25 mouse cellular contexts compared by ENCODE assay signal in genomic region chr13:37943466-37943865, GRCm38 (mm10). TPM values are rescaled to one million over a fixed set of nuclear protein-coding genes. Genes with fewer than 3 reads are reported as not detected.
DNase-seq lines count a peak whose midpoint lies in the region; ATAC-seq and TF ChIP-seq lines count a peak whose summit lies in the region.
"Had no signal": no experiment of that assay in that cellular context is flagged by ENCODE, and none has a peak within 500 bp of the region (broad histone marks: within the 10 kb centered on the region; RNA-seq: fewer than 3 reads in every experiment).

No protein-coding gene starts in this region.

- DNase-seq in embryonic facial prominence, embryonic 10.5 days (ENCODE audit: low spot score) = no peak
- no peak for DNase-seq in kidney, postnatal 0 days (ENCODE audit: low spot score)
- DNase-seq in kidney, adult 9 months = no peak
- no peak for DNase-seq in lung, postnatal 4 days
- no peak for DNase-seq in cerebellum, adult 2 months
- DNase-seq: adrenal gland, postnatal 14 days; cerebellum, adult 11-12 months; cerebellum, postnatal 10 days; gastrocnemius, postnatal 10 days; heart, postnatal 14 days; lung, embryonic 14.5 days; right cerebral cortex, postnatal 4 days; thymus, adult 2 months; thymus, postnatal 36 days had no signal

- no peaks in the 10 kb centered on the region; the same call in 1 of the 2 replicates for H3K9me3 ChIP-seq in embryonic facial prominence, embryonic 13.5 days
- no peaks in the 10 kb centered on the region for H3K9me3 ChIP-seq in embryonic facial prominence, embryonic 10.5 days
- no peaks in the 10 kb centered on the region for H3K9me3 ChIP-seq in kidney, postnatal 0 days (replicated peaks; ENCODE audit: low read length)
- H3K9me3 ChIP-seq in lung, embryonic 16.5 days (ENCODE audit: control insufficient read depth, low read length) = no peaks in the 10 kb centered on the region
- H3K9me3 ChIP-seq in midbrain, embryonic 16.5 days (replicated peaks; ENCODE audit: control insufficient read depth, low read length, poor library complexity, severe bottlenecking) = 0 out of 2 replicates have a peak, but pooled peaks cover 4% of the 10 kb centered on the region
- H3K9me3 ChIP-seq: forebrain, embryonic 13.5 days; hindbrain, embryonic 10.5 days; limb, embryonic 12.5 days; megakaryocyte, embryonic 14.5 days; midbrain, embryonic 12.5 days had no signal

- peaks cover 29% of the 10 kb centered on the region for H3K36me3 ChIP-seq in embryonic facial prominence, embryonic 13.5 days
- H3K36me3 ChIP-seq in embryonic facial prominence, embryonic 10.5 days (replicated peaks) = peaks cover 37% of the 10 kb centered on the region
- peaks cover 16% of the 10 kb centered on the region for H3K36me3 ChIP-seq in kidney, postnatal 0 days (ENCODE audit: insufficient read depth, low read length)
- peaks cover 19% of the 10 kb centered on the region for H3K36me3 ChIP-seq in lung, embryonic 16.5 days (ENCODE audit: control insufficient read depth, insufficient read depth, low read length)
- H3K36me3 ChIP-seq in midbrain, embryonic 16.5 days (ENCODE audit: control insufficient read depth, insufficient read depth, low read length) = no peaks in the 10 kb centered on the region
- H3K36me3 ChIP-seq: hindbrain, embryonic 15.5 days; midbrain, embryonic 12.5 days had no signal

- 0 out of 2 replicates have a peak overlapping the region, but pooled peaks have one; percentile 16 for H3K27ac ChIP-seq in embryonic facial prominence, embryonic 13.5 days
- H3K27ac ChIP-seq in embryonic facial prominence, embryonic 10.5 days (replicated peaks) = no peak overlapping the region
- H3K27ac ChIP-seq in kidney, postnatal 0 days = peak overlapping the region; percentile 72
- H3K27ac ChIP-seq in lung, embryonic 16.5 days (ENCODE audit: low read length) = peak overlapping the region; percentile 31
- no peak overlapping the region for H3K27ac ChIP-seq in cerebellum, adult 2 months (ENCODE audit: insufficient read depth, low read length)
- no peak overlapping the region for H3K27ac ChIP-seq in midbrain, embryonic 16.5 days (ENCODE audit: low read length)
- H3K27ac ChIP-seq: forebrain, embryonic 13.5 days; hindbrain, embryonic 10.5 days; hindbrain, embryonic 15.5 days; midbrain, embryonic 12.5 days; neural tube, embryonic 13.5 days had no signal

- TF ChIP-seq POLR2A in cerebellum, adult 2 months (IDR thresholded peaks at IDR 0.05; ENCODE audit: borderline replicate concordance, insufficient read depth, low read length) = no peak

- ATAC-seq in embryonic facial prominence, embryonic 13.5 days (ENCODE audit: insufficient number of reproducible peaks, insufficient read depth, low FRiP score, low TSS enrichment, low read depth) = no peak
- no peak for ATAC-seq in kidney, postnatal 0 days (replicated peaks; ENCODE audit: low FRiP score, low read depth)
- ATAC-seq in lung, embryonic 16.5 days (ENCODE audit: low read depth) = no peak
- no peak for ATAC-seq in midbrain, embryonic 16.5 days
- ATAC-seq: forebrain, embryonic 13.5 days had no signal

- H3K27me3 ChIP-seq in embryonic facial prominence, embryonic 13.5 days = no peaks in the 10 kb centered on the region
- no peaks in the 10 kb centered on the region for H3K27me3 ChIP-seq in embryonic facial prominence, embryonic 10.5 days (replicated peaks; ENCODE audit: low read depth, poor library complexity, severe bottlenecking)
- H3K27me3 ChIP-seq in kidney, postnatal 0 days (ENCODE audit: insufficient read depth, low read length) = no peaks in the 10 kb centered on the region
- H3K27me3 ChIP-seq in lung, embryonic 16.5 days (ENCODE audit: control insufficient read depth, insufficient read depth, low read depth, low read length) = no peaks in the 10 kb centered on the region
- H3K27me3 ChIP-seq in cerebellum, adult 2 months (ENCODE audit: control insufficient read depth, insufficient read depth, low read length) = no peaks in the 10 kb centered on the region
- H3K27me3 ChIP-seq in midbrain, embryonic 16.5 days (ENCODE audit: control insufficient read depth, insufficient read depth, low read depth, low read length) = no peaks in the 10 kb centered on the region
- H3K27me3 ChIP-seq: forebrain, embryonic 13.5 days; hindbrain, embryonic 15.5 days; limb, embryonic 12.5 days; megakaryocyte, embryonic 14.5 days; midbrain, embryonic 12.5 days; neural tube, embryonic 13.5 days; Patski had no signal

- no peak overlapping the region for H3K9ac ChIP-seq in embryonic facial prominence, embryonic 13.5 days
- no peak overlapping the region for H3K9ac ChIP-seq in kidney, postnatal 0 days (ENCODE audit: low read depth, low read length)
- no peak overlapping the region for H3K9ac ChIP-seq in lung, embryonic 16.5 days (ENCODE audit: low read length)
- no peak overlapping the region for H3K9ac ChIP-seq in midbrain, embryonic 16.5 days (ENCODE audit: low read depth, low read length)
- H3K9ac ChIP-seq: forebrain, embryonic 13.5 days; hindbrain, embryonic 15.5 days; limb, embryonic 12.5 days; lung, embryonic 14.5 days; midbrain, embryonic 12.5 days; neural tube, embryonic 13.5 days had no signal

- H3K4me2 ChIP-seq in embryonic facial prominence, embryonic 13.5 days = no peak overlapping the region
- H3K4me2 ChIP-seq in kidney, postnatal 0 days (ENCODE audit: low read length) = no peak overlapping the region
- H3K4me2 ChIP-seq in lung, embryonic 16.5 days (ENCODE audit: low read depth, low read length) = no peak overlapping the region
- no peak overlapping the region for H3K4me2 ChIP-seq in midbrain, embryonic 16.5 days (ENCODE audit: low read length)
- H3K4me2 ChIP-seq: forebrain, embryonic 13.5 days; hindbrain, embryonic 15.5 days; limb, embryonic 12.5 days; lung, embryonic 14.5 days; midbrain, embryonic 12.5 days; neural tube, embryonic 13.5 days had no signal

- no peak for TF ChIP-seq CTCF in kidney, postnatal 0 days (IDR thresholded peaks at IDR 0.05; ENCODE audit: low read depth)
- no peak for TF ChIP-seq CTCF in cerebellum, adult 2 months (IDR thresholded peaks at IDR 0.05; ENCODE audit: borderline replicate concordance, insufficient read depth, low read depth, low read length)

- H3K4me1 ChIP-seq in embryonic facial prominence, embryonic 13.5 days = peaks cover 29% of the 10 kb centered on the region
- peaks cover 8% of the 10 kb centered on the region for H3K4me1 ChIP-seq in embryonic facial prominence, embryonic 10.5 days
- peaks cover 36% of the 10 kb centered on the region for H3K4me1 ChIP-seq in kidney, postnatal 0 days (replicated peaks; ENCODE audit: insufficient read depth, low read length)
- H3K4me1 ChIP-seq in lung, embryonic 16.5 days (replicated peaks; ENCODE audit: control insufficient read depth, insufficient read depth, low read length) = peaks cover 21% of the 10 kb centered on the region
- H3K4me1 ChIP-seq in cerebellum, adult 2 months (ENCODE audit: control insufficient read depth, insufficient read depth, low read length) = no peaks in the 10 kb centered on the region
- no peaks in the 10 kb centered on the region for H3K4me1 ChIP-seq in midbrain, embryonic 16.5 days (ENCODE audit: control insufficient read depth, insufficient read depth, low read length)
- H3K4me1 ChIP-seq: hindbrain, embryonic 15.5 days; neural tube, embryonic 13.5 days had no signal

- no peak overlapping the region for H3K4me3 ChIP-seq in embryonic facial prominence, embryonic 13.5 days
- no peak overlapping the region for H3K4me3 ChIP-seq in embryonic facial prominence, embryonic 10.5 days
- no peak overlapping the region for H3K4me3 ChIP-seq in kidney, postnatal 0 days (replicated peaks; ENCODE audit: low read depth, low read length)
- no peak overlapping the region for H3K4me3 ChIP-seq in lung, embryonic 16.5 days (ENCODE audit: low read length)
- no peak overlapping the region for H3K4me3 ChIP-seq in cerebellum, adult 2 months (replicated peaks; ENCODE audit: insufficient read depth, low read depth, low read length)
- no peak overlapping the region for H3K4me3 ChIP-seq in midbrain, embryonic 16.5 days (ENCODE audit: low read depth, low read length)
- H3K4me3 ChIP-seq: forebrain, embryonic 13.5 days; hindbrain, embryonic 10.5 days; hindbrain, embryonic 15.5 days; limb, embryonic 12.5 days; megakaryocyte, embryonic 14.5 days; midbrain, embryonic 12.5 days; neural tube, embryonic 13.5 days had no signal

- 77% methylated on average over 3 of the region's 3 CpGs for WGBS in embryonic facial prominence, embryonic 13.5 days
- 93% methylated on average over 3 of the region's 3 CpGs for WGBS in embryonic facial prominence, embryonic 10.5 days
- WGBS in kidney, postnatal 0 days = 76% methylated on average over 3 of the region's 3 CpGs
- WGBS in lung, embryonic 16.5 days = 78% methylated on average over 3 of the region's 3 CpGs
- 91% methylated on average over 3 of the region's 3 CpGs for WGBS in cerebellum, adult 2 months
- WGBS in midbrain, embryonic 16.5 days = 96% methylated on average over 3 of the region's 3 CpGs

RNA-seq across cellular contexts. Expression of gene Ssr1, which starts 50.6 kb away (rescaled TPM):
- polyA plus RNA-seq in embryonic facial prominence, embryonic 13.5 days (2015; fragmentation: Nextera tagmentation; extraction: Ambion mirVana) = 133 and 144 TPM in 2 replicates
- polyA plus RNA-seq in embryonic facial prominence, embryonic 10.5 days (2016; fragmentation: Nextera tagmentation; extraction: Ambion mirVana) = 107 and 110 TPM in 2 replicates
- polyA plus RNA-seq in kidney, postnatal 0 days (2015; fragmentation: Nextera tagmentation; extraction: Ambion mirVana) = 116 and 128 TPM in 2 replicates
- 151 and 163 TPM in 2 replicates for polyA plus RNA-seq in lung, embryonic 16.5 days (2015; fragmentation: Nextera tagmentation; extraction: Ambion mirVana)
- polyA plus RNA-seq in cerebellum, adult 2 months (2012; rRNA removed) = 27.7 and 29.7 TPM in 2 replicates
- 69.2 and 71.1 TPM in 2 replicates for polyA plus RNA-seq in midbrain, embryonic 16.5 days (2015; fragmentation: Nextera tagmentation; extraction: Ambion mirVana)

Comparison
In these comparisons a context has a peak if more than half of its experiments do, and no peak if none do; other contexts are left out.
1. H3K27ac ChIP-seq: peak in embryonic facial prominence, embryonic 13.5 days (single experiment), kidney, postnatal 0 days (single experiment) and lung, embryonic 16.5 days (single experiment); none in embryonic facial prominence, embryonic 10.5 days (single experiment), cerebellum, adult 2 months (single experiment) and midbrain, embryonic 16.5 days (single experiment).